Mouse (Mus musculus) cerebellum, adult 2 months (tissue): ENCODE measurements around the gene Npsr1.

Experiments used
- CTCF ChIP-seq: fragments of 200-500 bp; IDR thresholded peaks from 2 replicates; pipeline ENCODE4 v1.5.1; 2011; ENCODE audit warnings: low read depth, mild to moderate bottlenecking, control low read depth, low read length, moderate library complexity, borderline replicate concordance; ENCODE audit not compliant: insufficient read depth
- POLR2A ChIP-seq: fragments of 200-500 bp; IDR thresholded peaks from 2 replicates; pipeline ENCODE4 v1.6.1; 2011; ENCODE audit warnings: low read length, control low read depth, borderline replicate concordance; ENCODE audit not compliant: insufficient read depth

- no peak for TF ChIP-seq POLR2A
- no peak for TF ChIP-seq CTCF
Observed at GRCm38 (mm10) chr9:24157208-24157607, 59.4 kb downstream of the Npsr1 start.
